Mouse (Mus musculus) bone marrow, adult 2 months (tissue): Measurements from ENCODE around the gene Nsmce4a. TPM values are rescaled to one million over a fixed set of nuclear protein-coding genes. Genes with fewer than 3 reads are reported as not detected.
"Not testable (repeated sequence)": the region's sequence is repeated elsewhere in the genome, so short reads cannot be mapped to it uniquely, and the experiment has no call there.

Experiments used
- H3K27ac ChIP-seq: fragments of 200-500 bp; 2 replicates; pipeline ENCODE4 v1.5.1; 2012; ENCODE audit warnings: low read depth, mild to moderate bottlenecking, control low read depth, inconsistent platforms, low read length; ENCODE audit not compliant: control insufficient read depth, poor library complexity, insufficient read depth
- H3K4me1 ChIP-seq: fragments of 200-500 bp; 2 replicates; pipeline ENCODE4 v1.6.1; 2011; ENCODE audit warnings: low read length; ENCODE audit not compliant: control insufficient read depth, insufficient read depth
- H3K4me3 ChIP-seq: fragments of 200-500 bp; replicated peaks from 2 replicates; pipeline ENCODE3; 2011; ENCODE audit warnings: mild to moderate bottlenecking, low read depth, low read length, control low read depth; ENCODE audit not compliant: control insufficient read depth
- CTCF ChIP-seq: fragments of 200-500 bp; IDR thresholded peaks from 2 replicates; pipeline ENCODE4 v1.5.1; 2011; ENCODE audit warnings: low read length, control low read depth; ENCODE audit not compliant: control insufficient read depth, insufficient read depth
- POLR2A ChIP-seq: fragments of 200-500 bp; IDR thresholded peaks from 2 replicates; pipeline ENCODE4 v1.6.1; 2011; ENCODE audit warnings: low read depth, mild to moderate bottlenecking, control low read depth, low read length, borderline replicate concordance; ENCODE audit not compliant: control insufficient read depth
- WGBS: fragments of 180-500 bp; shearing (Covaris S2); methylation state at CpG from one replicate; pipeline ENCODE4 v1.1.7; 2018; 5-methylcytosine and 5-hydroxymethylcytosine counted together
- polyA plus RNA-seq: library from polyadenylated mRNA; stranded (reverse); fragments of >200 nt; gene quantifications from 2 replicates; pipeline ENCODE4 v1.2.4, GENCODE M21; 2011; ENCODE audit warnings: low replicate concordance; ENCODE audit not compliant: missing spikeins, insufficient read depth, insufficient read length

Gene Nsmce4a
- polyA plus RNA-seq, 1 experiment: 84.2 TPM

DNA sequence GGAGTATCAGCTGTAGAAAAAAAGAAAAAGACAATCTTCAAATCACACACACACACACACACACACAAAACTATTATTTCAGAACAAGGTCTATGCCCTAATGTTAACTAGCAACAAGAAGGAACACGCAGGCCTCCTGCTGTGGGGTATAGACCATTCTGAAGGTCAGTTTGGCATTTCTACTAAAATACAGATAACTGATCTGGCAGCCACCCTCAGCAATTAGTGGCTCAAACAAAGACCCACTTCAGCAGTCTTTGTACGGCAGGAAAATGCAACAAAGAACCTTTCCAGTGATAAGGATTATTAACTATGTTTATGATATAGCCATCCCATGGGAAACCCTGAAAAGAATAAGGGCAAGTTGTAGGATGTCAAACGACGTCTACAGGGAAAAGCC is 35.9 kb downstream of the Nsmce4a start:
- H3K4me3 ChIP-seq: no peak overlapping the region
- H3K4me1 ChIP-seq: no peaks in the 10 kb centered on the region
- 89% methylated on average over 4 of the region's 4 CpGs for WGBS
- H3K27ac ChIP-seq: no peak overlapping the region
- TF ChIP-seq POLR2A (no peak), CTCF (no peak)

GRCm38 (mm10) chr7:130535174-130535573 is 37.7 kb downstream of the Nsmce4a start:
- no peak overlapping the region for H3K4me3 ChIP-seq
- WGBS: 77% methylated on average over 4 of the region's 4 CpGs
- H3K27ac ChIP-seq: no peak overlapping the region
- TF ChIP-seq POLR2A: no peak
- TF ChIP-seq CTCF: no peak
- H3K4me1 ChIP-seq: no peaks in the 10 kb centered on the region

GRCm38 (mm10) chr7:130533316-130534260 is 39.3 kb downstream of the Nsmce4a start:
- 0 out of 2 replicates have a peak overlapping the region, but pooled peaks have one; percentile 4 for H3K27ac ChIP-seq
- peak; percentile 96 for TF ChIP-seq CTCF
- TF ChIP-seq POLR2A: no peak
- WGBS: 27% methylated on average over 25 of the region's 25 CpGs
- no peak overlapping the region for H3K4me3 ChIP-seq
- H3K4me1 ChIP-seq: no peaks in the 10 kb centered on the region

DNA sequence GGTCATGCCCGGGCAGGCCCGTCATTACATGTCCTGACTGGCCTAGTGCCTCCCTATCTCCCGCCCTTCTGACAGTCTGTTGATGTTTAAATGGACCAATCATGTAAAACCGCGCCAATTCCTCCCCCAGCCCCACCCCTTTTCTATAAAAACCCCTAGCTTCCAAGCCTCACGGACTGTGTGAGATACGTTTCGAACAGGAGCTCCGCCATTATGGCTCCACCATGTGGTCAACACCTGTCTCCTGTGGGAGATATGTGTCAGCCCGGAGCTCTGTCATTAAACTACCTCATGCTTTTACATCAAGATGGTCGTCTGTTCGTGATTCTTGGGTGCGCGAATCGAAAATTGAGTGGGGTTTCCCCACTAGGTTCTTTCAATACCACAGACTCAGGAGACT is 41.8 kb downstream of the Nsmce4a start:
- not testable (repeated sequence) for H3K27ac ChIP-seq, H3K4me3 ChIP-seq, H3K4me1 ChIP-seq
- 94% methylated on average over 15 of the region's 15 CpGs for WGBS

- no peak overlapping the region for H3K27ac ChIP-seq
- WGBS: 88% methylated on average over 9 of the region's 9 CpGs
- H3K4me1 ChIP-seq: no peaks in the 10 kb centered on the region; the same call in 1 of the 2 replicates
- H3K4me3 ChIP-seq: no peak overlapping the region
- no peak for TF ChIP-seq POLR2A
- TF ChIP-seq CTCF: no peak
Measured at GRCm38 (mm10) chr7:130527306-130527705, 45.6 kb downstream of the Nsmce4a start.

DNA sequence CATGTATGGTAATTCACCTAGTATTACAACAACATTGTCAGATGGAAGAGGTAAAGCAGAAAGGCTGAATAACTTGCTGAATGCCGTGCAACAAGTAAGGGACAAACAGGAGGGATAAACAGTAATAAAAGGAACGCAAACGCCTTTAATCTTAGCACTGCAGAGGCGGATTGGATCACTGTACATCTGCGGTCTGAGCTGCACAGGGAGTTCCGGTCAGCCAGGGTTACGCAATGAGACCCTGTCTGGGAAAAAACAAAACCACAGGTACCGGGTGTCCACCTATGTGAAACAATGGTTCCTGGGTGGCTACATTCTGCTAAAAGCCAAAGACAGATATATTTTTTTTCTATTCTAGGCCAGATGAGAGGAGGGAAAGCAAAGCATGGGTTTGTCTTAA is 49.5 kb downstream of the Nsmce4a start:
- no peak overlapping the region for H3K4me3 ChIP-seq
- WGBS: 54% methylated on average over 8 of the region's 8 CpGs
- no peak for TF ChIP-seq POLR2A
- TF ChIP-seq CTCF: no peak
- H3K27ac ChIP-seq: no peak overlapping the region
- no peaks in the 10 kb centered on the region; the same call in 1 of the 2 replicates for H3K4me1 ChIP-seq

DNA sequence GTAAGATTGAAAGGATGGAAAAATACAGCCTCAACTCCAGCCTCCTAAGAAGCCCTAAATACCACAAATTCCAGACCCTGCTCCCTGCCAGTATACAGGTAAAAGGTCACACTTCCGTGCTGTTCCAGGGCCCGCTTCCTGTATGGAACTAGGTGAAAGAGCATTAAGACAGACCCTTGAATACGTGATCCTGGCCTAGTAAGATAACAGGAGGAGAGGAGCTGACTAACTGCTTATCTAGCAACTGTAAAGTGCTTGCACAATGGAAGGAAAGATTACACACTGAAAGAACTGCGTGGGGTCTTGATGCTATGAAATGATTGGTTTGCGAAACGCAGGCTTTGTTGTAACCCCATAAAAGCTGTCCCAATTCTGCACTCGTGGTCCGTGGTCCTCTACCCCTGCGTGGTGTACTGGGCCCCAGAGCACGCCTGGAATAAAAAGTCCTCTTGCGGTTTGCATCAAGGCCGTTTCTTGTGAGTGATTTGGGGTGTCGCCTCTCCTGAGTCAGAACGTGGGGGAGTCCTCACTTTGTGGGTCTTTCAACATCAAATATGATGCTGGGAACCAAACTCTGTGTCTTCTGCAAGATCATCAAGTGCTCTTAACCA is 52.0 kb downstream of the Nsmce4a start:
- WGBS: 51% methylated on average over 14 of the region's 14 CpGs
- no peak overlapping the region for H3K27ac ChIP-seq
- no peak overlapping the region for H3K4me3 ChIP-seq
- no peak for TF ChIP-seq CTCF
- TF ChIP-seq POLR2A: no peak
- H3K4me1 ChIP-seq: no peaks in the 10 kb centered on the region; the same call in 1 of the 2 replicates

DNA sequence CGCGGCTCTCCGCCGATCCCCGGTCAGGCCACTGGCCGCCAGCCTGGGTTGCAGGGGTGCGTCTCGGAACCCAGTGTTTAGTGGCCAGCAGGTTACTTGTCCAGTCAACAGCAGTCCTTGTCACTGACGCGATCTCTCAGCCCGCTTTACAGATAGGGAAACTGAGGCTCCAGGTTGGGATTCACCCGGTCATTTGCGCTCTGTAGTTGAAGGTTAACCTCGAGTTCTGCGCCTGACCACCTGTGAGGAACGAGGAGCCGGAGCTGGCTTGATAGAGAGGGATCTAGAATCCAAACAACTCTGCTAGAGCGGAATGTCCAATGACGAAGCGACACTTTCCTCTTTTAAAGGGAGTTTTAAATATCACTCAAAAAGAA is 52.9 kb downstream of the Nsmce4a start, which contains the start of gene Ate1:
Gene Ate1, minus strand, starts transcription at position 321 of the 377 bp plus-strand sequence.
- 22% methylated on average over 20 of the region's 20 CpGs for WGBS

More for the DNA sequence above, 52.9 kb downstream of the Nsmce4a start, which contains the start of gene Ate1:
- no peaks in the 10 kb centered on the region; the same call in 1 of the 2 replicates for H3K4me1 ChIP-seq
- no peak for TF ChIP-seq CTCF
- no peak for TF ChIP-seq POLR2A
- H3K27ac ChIP-seq: peak within 1 kb of the TSS; percentile 94
- peak within 1 kb of the TSS; percentile 99 for H3K4me3 ChIP-seq
